Mouse (Mus musculus) cerebellum, postnatal 14 days (tissue): Measurements from ENCODE around the gene Psmd5.
"Not testable (repeated sequence)": the region's sequence is repeated elsewhere in the genome, so short reads cannot be mapped to it uniquely, and the experiment has no call there.

Experiments
- DNase-seq, 2 experiments: peaks; one replicate each; pipeline ENCODE4 v3.0.0; 2021; ENCODE audit warnings: mixed read lengths in 2 of 2

Psmd5 gene

DNA sequence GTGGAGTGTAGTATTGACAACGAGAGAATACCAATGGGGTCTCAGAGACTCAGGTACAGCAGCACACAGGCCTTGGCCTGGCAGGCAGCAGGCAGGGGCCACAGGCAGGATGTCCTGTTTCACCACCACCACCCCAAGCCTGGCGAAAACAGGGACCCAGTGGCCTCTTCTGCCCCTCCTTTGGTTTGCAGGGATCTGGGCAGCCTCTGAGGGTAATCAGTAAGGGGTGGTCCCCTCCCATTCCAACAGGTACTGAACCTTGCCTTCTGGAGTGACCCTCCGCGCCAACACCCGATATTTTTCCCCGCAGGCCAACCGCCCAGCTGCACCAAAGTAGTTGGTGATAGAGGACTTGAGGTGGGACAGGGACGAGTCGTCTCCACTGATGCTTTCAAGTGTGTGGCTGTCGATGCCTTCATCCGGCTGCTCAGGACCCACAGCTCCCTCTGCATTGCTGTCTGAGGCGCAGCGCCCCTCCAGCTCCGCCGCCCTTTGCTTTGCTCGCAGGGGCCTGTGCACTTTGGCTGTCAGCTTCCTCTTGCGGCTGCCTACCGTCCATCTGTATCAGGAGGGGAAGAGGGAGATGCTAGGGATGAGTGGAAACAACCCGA, 20.8 kb upstream of the Psmd5 start:
- peak; percentile 13 to 24 for DNase-seq

DNA sequence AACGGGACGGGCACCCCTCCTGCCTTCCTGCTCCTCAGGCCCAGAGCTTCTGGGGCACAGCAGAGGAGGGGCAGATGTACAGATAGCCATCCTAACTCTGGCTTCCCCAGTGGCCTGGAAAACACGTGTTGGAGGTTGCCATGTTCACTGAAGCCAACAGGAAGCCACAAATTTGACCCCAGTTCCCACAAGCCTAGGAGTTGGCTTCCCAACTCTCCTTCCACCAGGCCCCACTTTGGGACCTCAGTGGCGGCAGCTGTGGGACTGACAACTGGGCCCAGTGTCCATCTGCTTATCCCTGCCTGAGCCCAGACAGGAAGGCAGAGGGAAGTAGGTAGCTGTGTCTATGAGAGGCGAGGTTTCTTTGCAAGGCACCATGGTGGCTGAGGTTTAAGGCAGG, 19.2 kb upstream of the Psmd5 start:
- DNase-seq = no peak

DNA sequence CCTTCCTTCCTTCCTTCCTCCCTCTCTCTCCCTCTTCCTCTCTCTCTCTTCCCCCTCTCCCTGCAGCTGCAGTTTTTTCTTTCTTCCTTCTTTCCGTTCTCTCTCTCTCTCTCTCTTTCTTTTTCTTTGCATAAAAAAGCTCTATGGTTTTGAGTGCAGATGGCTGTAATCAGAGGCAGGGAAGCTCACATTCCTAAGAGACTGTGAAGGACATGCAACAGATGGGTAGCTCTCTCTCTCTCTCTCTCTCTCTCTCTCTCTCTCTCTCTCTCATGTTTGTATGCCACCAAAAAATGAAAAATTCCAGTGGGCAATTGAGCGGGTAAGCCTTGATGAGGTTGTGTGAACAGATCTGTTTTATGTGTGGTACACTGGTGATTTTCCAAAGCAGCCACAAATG, 9.4 kb upstream of the Psmd5 start:
- DNase-seq = no peak

DNA sequence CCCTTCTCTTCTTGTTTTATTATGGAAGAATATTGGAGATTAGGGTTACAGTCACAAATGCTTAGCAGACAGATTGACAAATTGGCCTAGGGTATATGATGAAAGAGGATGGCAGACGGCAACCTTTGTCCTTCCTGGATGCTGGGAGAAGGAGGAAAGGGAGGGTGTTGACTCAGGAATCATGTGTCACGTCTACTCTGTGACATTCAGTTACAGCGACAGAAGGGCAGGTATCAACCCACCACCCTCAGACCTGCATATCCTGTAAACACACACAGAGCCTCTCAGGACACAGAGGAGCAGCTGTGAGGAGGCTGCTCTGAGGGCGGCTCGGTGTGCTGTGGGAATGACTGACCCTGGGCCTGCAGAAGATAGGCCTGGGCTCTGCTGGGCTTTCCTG, 8.4 kb upstream of the Psmd5 start:
- DNase-seq = no peak

DNA sequence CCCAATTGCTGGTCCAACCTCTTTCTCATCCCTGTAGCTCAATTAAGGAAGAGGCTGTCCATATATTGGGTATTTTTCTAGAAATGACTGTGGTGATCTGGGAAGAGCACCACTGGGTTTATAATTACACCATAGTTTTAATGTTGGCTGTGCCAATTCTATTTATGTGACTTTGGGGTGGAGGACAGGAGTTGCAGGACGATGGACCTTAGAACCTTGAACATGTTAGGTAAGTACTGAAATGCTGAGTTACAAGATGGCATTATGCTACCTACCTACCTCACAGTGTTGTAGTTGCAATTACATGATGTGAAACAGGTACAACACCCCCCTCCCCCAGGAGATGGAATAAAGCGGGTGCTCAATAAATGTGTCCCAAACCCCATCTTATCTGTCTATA, 8.0 kb upstream of the Psmd5 start:
- DNase-seq = no peak

DNA sequence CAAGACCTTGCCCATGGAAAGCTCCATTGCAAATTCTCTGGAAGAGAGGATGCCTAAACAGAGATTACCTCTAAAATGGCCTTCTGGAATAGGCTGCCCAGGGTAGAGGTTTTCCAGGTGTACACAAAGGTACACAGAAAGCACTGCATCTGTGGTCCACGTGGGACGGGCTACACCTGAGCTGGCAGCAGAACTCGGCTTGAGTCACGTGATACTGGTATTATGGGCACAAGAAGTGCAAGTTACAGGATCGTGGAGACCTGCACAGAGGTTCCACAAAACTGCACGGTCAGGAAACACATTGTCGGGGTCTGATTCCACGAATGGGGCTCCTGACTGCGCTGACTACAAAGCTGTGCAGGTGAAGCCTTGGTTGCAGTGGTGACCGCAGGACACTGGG, 5.3 kb upstream of the Psmd5 start:
- no peak for DNase-seq

DNA sequence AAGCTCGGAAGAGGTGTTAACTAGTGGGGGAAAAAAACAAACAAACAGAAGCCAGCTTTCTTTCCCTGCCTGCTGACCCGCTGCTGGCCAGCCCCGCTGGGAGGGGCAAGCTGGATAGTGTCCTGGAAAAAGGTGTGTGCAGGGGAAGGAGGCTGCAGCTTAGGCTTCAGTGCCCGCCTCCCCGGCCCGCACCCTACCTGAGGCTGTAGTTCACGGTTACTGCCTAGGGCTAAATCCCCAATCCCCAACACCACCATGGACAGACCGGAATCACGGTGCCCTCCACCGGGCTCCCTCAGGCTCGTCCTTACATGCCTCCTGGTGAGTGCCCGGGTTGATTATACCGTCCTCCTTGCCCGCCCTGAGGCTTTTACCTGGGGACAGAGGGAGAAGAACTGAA, 497 bp downstream of the Psmd5 start, which contains the start of gene Cutal:
Cutal (plus strand) TSS at position 126 of the 400 bp plus-strand sequence.
- no peak for DNase-seq

DNA sequence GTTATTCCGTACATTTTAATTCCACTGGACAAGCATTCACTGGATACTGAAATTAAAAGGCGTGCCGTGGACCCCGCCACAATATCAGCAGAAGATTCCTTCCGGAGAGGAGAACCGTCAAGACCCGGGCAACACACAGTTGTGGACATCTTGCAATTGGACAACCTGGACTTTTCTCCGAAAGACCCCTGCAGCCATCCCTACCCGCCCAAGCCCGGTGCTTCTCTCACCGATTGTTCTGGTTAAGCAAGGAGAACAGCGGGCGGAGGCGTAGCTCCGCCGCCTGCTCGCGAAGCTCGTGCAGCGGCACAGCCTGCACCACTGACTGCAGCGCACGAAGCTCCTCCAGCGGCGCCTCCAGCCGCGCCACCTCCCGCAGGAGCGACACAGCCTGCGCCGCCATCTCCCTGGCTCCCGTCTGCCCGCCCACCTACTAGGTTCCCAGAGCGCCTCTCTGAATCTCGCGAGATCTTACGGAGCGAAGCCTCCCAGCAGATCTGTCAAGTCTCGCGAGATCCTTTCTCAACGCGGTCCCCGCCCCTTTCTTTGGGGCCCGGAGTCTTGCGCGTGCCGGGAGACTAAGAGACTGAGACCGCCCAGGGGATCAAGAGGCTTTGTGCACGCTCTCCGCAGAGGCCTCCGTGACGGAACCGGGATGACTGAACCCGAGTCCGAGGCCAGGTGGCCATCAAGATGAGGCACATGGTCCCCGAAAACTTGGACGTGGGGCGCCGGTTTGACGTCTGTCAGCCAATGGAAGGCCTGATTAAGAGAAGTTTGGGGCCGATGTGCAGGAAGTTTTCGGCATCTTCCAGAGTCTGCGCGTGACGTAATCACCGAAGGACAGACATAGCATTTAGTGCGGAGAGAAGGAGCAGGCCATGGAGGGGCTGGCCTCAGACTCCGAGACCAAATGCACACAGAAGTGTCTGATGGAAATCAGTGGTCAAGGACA, 4.0 kb downstream of the Psmd5 start:
- peak; percentile 91 to 92 for DNase-seq

DNA sequence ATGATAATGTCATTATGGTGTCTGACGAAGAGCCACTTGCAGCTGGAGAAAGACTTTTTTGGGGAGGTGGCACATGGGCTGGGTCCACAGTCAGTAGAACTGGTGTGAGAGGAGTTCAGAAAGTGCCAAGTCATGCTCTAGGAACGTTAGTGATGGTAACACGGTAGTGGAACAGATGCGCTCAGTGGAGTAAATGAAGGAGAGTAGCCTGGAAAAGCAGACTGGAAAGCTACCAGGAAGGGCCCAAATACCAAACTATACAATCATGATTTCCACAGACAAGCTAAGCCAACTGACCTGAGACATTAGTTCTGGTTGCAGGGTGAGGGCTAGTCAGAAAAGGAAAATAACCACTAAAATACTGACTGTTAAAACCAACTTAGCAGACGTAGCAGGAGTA, 5.1 kb downstream of the Psmd5 start:
- DNase-seq = no peak

DNA sequence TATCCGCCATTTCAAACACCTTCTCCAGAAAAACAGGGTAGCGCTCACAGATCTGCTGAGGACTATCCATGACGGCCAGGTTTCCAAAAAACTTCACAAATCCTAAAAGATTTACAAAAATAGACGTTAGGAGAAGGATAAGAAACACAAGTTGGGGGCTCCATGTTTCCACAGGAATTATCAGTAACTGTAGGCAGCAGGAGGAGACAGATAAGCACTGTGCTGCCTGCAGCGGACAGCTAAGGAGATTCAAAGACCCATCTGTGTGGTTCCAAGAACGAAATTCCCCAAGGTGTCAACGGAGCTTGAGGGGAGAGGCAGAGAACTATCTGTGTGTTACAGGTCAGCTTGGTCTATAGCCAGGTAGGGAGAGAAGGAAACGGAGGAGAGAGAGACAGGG, 17.0 kb downstream of the Psmd5 start:
- no peak for DNase-seq

DNA sequence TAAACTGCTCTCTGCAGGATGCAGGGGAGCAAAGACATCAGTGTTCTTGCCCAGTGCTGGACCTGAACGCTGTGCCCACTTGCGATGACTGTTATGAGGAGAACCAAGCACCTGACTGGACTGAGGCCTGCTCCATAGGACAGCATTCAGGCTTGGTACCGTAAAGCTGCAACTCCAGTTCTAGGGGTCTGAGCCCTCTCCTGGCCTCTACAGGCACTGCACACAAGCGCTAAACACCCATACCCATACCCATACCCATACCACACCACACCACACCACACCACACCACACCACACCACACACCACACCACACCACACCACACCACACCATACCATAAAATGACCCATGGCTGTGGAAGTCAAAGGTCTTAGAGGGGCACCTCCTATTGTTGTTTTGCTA, 19.5 kb downstream of the Psmd5 start:
- no peak for DNase-seq

DNA sequence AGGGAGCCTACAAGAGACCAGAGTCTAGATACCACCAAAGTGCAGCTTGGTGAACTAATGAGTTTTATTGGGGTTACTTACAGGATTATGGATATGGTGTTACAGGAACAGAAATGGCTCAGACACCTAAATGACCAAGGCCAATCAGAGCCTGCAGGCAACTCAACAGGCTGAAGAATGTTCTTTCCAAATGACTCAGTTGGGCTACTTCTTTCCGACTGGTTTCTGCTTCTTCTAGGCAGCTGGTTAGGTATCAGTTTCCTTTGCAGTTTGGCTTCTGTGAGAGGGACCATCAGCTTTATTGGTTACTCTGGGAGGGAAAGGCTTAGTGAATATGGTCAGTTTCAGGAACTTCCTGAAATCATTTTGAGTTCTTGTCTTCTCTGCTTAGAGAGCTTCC, 27.1 kb downstream of the Psmd5 start:
- DNase-seq = no peak

DNA sequence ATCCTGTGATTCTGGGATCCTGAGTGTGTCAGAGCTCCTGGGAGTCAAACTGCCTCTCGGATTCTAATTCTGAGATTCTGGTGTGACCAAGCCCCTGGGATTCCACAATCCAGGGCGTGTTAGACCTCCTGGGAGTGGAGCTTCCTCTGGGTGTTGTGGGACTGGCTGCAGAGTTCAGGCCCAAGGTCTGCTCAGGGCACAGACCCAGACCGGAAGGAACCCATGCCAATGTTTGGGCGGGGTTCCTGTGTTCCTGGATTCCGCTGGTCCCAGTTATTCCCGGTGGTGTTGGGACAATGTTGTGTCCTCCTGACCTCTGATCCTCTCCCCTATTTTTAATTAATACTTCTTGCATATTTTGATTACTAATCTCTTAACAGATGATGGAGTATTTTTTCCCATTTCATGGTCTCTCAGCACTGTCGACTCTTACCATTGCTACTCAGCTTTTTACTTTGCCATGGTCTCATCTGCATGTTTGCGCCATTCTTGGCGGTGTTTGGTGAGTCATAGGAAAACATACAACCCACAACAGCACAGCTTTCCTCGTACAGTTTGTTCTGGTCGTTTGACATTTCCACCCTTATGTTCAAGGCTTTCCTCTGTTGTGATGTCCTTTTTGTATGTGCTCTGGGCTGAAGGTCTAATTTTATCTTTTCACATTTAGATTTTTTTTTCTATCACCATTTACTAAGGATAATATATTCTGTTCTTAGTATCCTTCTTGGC, 31.4 kb downstream of the Psmd5 start:
- DNase-seq = no peak

DNA sequence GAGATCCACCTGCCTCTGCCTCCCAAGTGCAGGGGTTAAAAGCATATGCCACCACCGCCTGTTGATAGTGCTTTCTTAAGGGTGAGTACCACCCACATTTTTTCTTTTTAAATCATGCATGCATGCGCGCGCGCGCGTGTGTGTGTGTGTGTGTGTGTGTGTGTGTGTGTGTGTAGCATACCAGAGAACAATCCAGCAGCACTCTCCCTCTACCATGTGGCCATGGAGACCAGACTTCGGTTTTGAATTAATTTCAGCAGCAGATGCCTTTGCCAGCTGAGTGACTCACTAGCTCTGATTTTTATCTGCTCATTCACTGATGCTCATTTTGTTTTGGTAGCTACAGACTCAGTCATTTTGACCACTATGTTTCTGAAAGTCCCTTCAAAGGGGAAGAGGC, 33.1 kb downstream of the Psmd5 start:
- DNase-seq = no peak

DNA sequence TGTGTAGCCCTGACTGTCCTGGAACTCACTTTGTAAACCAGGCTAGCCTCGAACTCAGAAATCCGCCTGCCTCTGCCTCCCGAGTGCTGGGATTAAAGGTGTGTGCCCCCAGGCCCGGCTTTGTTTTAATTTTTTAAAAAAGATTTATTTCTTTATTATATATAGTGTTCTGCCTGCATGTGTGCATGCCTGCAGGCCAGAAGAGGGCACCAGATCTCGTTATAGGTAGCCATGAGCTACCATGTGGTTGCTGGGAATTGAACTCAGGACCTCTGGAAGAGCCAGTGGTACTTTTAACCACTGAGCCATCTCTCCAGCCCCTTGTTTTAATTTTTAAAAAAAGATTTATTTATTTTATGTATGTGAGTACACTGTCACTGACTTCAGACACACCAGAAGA, 34.6 kb downstream of the Psmd5 start:
- DNase-seq = not testable (repeated sequence)

DNA sequence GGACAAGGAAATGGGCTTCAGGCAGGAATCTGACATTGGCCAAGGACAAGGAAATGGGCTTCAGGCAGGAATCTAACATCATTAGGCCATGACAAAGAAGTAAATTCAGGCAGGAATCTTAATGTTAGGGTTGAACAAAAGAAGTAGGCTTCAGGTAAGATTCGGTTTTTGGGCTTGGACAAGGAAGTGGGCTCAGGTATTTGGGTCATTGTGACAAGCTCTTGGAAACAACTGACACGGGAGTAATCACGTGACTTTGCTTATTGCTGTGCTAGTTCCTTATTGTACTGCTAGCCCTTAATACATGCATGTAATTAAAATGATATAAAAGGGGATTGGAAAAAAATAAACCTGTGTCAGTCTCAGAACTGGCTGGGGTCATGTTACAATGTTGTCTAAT, 39.1 kb downstream of the Psmd5 start:
- no peak for DNase-seq

DNA sequence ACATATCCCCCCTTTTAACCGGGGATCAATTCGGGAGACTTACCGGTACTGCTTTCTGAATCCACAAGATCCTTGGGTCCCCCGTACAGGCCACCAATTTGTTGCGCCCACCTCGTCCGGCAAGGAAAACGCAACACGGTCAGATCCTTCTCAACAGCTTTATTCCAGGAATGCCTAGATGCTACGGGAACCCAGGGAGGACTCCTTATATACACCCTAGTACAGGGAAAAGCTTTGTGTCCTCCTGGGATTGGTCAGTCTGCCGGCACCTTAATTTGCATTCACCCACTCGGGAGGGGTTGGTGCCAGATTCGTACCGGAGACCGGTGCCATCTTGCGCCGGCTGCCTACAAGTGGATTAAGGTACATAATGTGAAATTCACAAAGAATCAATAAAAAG, 41.1 kb downstream of the Psmd5 start:
- no peak for DNase-seq

DNA sequence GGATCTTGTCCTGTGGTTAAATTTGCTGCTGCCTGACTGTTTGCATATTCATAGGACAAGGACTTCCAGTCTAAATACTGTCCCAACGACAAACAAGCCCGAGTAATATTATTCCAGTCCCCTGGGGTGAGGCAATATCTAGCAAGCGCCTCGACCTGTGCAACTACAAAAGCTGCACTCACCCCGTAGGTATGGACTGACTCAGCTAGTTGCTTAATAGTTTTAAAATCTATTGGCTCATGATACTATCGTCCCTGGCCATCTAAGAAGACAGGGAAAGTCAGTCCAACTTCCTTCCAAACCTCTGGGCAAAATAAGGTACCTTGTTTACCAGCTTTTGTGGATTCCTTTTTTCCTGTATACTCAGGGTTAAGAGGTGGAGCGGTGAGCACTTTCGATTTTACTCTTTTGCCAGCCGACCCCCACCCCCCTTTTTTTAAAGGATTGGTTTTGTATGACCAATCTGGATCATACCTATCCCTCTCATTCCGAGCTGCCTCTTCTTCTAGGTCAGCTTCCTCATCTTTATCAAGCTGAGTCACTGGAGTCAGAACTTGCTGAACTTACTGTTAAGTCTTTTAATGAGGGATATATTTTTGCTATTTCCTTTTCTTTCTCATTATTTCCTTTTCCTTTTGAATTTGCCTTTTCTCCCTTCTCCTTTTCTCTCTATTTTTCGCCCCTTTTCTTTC, 41.9 kb downstream of the Psmd5 start, which contains the start of gene Gm34653:
Gm34653 (plus strand) TSS at position 242 of the 692 bp plus-strand sequence.
- not testable (repeated sequence) for DNase-seq

DNA sequence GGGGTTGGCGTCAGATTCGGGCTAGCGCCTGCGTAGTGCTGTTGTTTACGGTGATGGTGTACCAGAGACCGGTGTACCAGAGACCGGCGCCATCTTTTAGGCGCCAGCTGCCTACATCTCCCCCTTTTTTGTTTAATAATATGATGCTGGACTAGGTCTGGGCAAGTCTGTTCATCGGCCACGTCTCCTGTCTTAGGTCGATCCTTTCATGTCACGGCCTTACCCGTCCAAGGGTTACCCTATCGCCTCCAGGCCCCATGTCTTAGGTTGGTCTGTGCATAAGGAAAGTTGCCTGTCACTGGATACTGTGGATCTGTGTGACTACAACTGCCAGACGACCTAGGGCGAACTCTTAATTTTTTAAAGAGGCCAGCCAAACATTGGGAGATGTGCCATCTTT, 44.7 kb downstream of the Psmd5 start:
- not testable (repeated sequence) for DNase-seq

DNA sequence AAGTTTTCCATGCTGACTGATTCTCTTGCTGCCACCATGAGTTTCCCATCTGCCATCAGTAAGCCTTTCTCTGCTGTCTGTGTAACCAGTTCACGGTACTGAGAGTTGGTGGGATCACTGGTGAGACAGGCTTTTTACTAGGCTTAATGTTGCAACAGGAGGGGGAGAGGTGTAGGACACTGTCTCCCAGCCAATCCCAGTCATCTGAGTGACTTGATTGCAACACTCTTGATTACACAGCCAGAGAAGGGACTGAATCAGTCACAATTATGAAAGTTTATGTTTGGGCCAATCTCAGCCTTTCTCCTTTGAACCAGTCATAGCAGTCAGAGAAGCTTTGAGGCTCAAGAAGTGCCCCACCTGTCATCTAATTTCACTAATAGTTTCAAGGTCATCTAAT, 46.7 kb downstream of the Psmd5 start:
- DNase-seq = no peak

DNA sequence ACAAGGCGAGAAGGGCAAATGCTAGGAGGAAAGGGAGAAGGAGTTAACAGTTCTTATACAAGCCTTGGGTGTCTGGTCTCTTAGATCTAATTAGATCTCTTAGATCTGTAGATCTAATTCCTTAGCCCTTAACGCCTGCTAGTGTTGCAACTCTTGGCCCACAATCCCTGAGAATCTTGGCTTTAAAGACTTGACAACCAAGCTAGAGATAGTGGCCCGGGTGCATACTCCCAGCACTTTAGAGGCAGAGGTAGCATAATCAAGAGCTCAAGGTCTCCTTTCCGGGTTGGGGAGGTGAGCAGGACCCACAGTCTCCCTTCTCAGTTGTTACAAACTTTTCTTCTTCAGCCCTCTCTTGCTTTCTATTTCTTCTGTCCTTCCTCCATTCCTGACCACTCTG, 47.2 kb downstream of the Psmd5 start:
- DNase-seq = no peak

DNA sequence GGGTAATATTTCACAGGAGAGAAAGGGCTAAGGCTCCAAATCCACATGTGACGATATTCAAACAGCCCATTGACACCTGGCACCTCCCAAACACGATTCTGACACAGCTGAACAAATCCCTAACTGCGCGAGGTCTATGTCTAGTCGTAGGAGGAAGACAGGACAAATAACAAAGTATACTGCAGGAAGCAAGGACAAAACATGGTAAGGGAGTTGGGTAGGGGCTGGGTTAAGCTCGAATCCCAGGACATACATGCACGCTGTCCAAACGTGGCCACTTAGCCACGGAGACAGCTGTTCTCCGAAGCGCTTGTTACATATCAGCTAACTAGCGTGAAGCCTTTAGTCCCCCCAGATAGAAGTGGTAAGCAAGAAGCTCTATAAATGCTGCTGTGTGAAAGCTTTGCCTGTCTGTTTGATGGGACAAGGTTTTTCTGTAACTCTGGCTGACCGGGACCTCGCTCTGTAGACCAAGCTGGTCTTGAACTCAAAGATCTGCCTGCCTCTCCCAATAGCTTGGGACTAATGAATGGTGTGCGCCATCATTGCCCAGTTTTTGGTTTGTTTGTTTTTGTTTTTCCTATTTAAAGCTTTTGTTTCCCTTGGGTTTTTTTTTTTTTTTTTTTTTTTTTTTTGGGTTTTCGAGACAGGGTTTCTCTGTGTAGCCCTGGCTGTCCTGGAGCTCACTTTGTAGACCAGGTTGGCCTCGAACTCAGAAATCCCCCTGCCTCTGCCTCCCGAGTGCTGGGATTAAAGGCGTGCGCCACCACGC, 48.1 kb downstream of the Psmd5 start:
- DNase-seq = peak in 1 of 2 experiments; percentile 13
